Mouse (Mus musculus) layer of hippocampus, adult 18-20 months (tissue): ENCODE results near the gene Agt. TPM values are rescaled to one million over a fixed set of nuclear protein-coding genes. Genes with fewer than 3 reads are reported as not detected.
A peak's percentile ranks its signal among the peaks of the same experiment; 100 is the strongest.

Source experiments
- DNase-seq, 2 experiments: peaks; one replicate each; pipeline ENCODE4 v3.0.0; 2022; ENCODE audit warnings: low spot score in 2 of 2
- long read RNA-seq: library from polyadenylated mRNA; stranded (forward); transcript quantifications from one replicate; pipeline ENCODE4 v2.0.0, GENCODE M21; 2021
- total RNA-seq, 2 experiments: library from RNA; stranded (reverse); gene quantifications; 2 replicates each; pipeline ENCODE4 v1.2.3; 2021

Agt gene
- total RNA-seq = 10 to 100 TPM; 26.0 to 31.4 TPM
- long read RNA-seq, transcript Agt-201 (5 exons, 1,891 nt) = major isoform, 24 of 30 reads
- long read RNA-seq, partial matches to known transcripts = 4 of 30 reads
- long read RNA-seq, other reads (novel, unspliced or antisense) = 2 of 30 reads

DNA sequence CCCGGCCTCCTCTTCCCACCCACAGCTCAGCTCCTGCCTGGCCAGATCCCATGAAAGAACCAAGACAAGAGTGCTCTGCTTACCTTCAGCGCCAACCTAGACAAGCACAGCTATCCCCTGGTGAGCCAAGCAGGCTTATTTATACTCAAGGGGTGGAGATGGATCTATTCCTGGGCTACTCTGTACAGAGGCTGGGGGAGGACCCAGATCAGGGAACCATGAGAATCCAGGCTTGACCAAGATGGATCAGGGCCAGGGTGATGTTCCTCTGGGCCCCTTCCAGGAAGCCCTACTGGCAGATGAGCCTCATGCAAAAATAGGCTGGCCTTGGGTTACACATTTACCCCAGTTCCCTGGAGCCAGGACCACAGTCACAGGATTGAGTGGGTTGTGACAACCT lies at the start of gene Agt:
Gene Agt (minus strand): TSS at position 114 of the 400 bp plus-strand sequence.
- DNase-seq = peak in 1 of 2 experiments; percentile 48

DNA sequence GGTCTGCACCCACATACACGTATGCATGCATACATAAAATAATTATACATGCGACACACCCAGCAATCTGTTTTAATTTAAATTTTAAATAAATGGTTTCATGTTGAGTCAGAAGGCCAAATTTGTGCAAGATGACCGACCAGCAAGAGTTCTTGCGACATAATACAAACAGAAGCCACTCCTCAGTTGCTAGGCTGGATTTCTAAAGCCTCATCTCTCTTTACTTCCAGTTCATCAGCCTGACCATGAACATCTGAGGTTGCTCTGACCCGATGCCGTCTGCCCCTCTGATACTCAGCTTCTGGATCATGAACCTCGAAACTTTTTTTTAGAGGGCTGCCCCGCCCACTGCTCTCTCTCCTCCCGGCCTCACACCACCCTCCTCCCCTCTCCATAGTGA lies 48.7 kb upstream of the Agt start:
- no peak for DNase-seq

DNA sequence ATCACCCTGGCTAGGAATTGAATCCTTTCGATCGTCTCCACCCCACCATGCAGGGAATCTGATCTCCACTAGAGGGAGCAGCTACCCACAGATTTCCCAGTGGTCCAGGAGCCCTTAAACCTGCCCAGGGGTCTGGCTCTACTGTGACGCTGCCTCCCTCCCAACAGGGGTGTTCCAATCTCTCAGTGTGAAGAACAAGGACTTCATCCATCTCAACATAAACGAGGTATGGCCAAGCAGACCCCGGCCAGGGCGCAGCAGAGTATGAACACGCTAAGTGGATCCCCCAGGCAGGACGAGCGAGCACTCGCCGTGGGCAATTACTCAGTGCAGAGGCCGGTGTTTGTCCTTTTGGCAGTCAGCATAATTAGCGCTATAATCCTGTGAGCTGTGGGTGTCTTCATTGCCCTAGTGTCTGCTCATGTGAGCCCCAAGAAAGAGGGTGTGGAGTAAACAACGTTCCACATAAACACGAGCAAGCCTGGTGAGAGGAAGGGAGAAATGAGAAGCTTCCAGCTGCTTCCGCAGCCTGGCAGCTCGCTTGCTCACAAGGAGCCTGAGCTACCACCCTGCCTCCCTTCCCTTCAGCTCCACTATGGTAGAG lies 47.9 kb upstream of the Agt start:
- peak; percentile 80 to 94 for DNase-seq

DNA sequence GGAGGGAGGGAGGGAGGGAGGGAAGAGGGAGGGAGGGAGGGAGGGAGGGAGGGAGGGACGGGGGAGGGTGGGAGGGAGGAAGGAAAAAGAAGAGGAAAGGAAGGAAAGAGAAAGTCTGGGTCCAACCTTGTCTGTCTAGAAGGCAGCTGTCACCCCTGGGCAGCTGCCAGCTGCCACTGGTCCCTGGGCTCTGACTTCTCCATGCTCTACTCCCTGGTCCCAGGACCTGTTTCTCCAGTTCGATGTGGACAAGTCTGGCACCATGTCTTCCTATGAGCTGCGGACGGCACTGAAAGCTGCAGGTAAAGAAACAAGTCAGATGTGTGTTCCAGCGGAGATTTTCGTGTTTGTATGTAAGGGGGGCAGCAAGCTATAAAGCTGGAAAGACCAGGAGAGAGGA lies 44.8 kb upstream of the Agt start:
- no peak for DNase-seq

DNA sequence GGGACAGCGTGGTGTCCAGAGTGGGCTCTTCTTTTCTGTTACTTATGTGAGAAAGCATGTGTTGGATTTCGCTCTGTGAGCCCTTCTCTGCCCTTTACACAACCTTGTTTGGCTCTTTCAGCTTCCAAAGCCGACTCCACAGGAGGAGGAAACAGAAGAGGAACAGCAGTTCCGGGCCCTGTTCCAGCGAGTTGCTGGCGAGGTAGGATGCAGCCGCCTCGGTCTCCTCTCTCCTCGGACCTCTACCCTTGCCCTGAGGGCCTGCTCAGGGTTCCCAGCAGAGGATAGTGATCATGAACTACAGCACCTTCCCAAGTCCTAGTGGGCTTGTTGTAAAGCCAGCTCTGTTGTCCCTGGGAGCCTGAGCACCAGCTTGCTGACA lies 39.5 kb upstream of the Agt start:
- no peak for DNase-seq

DNA sequence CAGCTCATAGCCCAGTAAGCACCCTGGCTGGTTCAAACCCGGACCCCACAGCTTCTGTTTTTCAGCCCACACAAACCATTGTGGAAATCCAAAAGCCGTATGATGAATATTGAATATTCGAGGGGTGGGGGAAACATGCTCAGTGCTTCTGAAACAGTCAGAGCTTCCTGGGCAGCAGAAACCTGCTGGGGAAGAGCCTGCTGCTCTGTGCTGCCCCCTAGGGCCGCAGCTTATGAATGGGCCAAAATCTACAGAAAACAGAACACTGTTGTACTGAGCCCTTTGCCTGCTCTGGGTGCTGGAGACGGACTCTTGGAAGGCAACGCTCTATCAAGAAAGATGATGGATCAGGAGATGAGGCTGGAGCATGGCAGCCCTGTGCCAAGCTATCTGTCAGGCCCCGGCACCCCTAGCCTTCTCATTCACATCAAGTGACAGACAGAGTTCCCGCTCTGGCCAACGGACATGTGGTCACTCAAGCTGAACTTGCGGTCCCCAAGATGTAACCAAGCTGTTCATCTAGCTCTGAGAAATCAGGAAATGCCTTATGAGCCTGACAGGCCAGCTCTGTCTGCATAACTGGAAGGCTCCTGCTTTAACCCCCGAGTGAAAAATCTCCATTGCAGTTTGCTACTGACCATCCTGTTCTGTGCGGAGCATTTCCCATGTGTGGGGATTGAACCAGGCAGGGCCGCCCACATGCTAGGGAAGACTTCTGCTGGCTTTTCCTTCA lies 38.9 kb upstream of the Agt start:
- peak; percentile 37 to 58 for DNase-seq

DNA sequence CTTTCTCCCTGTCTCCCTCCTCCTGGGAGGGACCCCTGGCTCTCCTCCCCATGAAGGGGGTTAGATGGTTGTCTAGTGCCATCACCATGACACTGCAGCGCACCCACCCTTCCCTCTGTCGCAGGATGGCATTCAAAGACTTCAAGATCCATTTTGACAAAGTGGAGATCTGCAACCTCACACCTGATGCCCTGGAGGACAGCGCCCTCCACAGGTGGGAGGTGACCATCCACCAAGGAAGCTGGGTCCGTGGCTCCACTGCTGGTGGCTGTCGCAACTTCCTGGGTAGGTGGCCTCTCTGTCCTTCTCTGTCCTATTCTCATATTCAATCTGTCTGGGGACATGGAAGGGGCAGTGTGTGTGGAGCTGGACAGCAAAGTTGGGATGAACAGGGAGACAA lies 34.6 kb upstream of the Agt start:
- DNase-seq = no peak

DNA sequence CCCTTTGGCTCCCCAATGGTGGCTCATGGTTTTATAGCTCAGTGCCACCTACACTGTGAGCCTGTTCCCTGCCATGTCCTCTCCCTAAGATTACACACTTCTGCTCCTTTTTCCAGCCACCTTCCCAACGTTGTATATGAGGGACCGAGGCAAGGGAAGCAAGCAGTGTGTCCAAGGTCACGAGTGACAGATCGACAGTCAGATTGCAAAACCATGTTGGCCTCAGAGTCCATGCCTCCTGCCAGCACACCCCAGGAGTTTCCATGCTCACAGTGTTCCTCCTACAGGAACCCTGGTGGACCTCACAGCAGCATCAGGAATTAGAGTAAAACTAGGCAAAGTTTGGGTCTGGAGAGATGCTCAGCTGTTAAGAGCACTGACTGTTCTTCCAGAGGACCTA lies 19.9 kb upstream of the Agt start:
- DNase-seq = no peak

DNA sequence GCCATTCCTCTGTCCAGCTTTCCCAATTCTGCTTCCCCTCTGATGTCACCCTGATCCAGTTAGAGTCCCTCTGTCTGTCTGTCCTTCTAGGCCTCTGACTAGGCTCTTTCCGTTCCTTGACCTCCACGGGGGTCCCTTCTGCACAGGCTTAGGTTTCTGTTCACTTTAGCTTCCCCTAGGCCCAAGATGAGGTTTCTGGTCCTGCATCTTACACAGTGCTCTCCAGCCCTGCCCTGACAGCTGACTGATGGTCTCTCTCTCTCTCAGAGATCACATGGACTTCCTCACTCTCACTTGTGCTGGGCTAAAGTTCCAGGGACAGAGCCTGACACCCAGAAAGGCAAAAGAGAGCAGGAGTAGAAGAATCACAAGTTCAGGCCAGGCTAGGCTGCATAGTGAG lies 17.1 kb upstream of the Agt start:
- DNase-seq = no peak

DNA sequence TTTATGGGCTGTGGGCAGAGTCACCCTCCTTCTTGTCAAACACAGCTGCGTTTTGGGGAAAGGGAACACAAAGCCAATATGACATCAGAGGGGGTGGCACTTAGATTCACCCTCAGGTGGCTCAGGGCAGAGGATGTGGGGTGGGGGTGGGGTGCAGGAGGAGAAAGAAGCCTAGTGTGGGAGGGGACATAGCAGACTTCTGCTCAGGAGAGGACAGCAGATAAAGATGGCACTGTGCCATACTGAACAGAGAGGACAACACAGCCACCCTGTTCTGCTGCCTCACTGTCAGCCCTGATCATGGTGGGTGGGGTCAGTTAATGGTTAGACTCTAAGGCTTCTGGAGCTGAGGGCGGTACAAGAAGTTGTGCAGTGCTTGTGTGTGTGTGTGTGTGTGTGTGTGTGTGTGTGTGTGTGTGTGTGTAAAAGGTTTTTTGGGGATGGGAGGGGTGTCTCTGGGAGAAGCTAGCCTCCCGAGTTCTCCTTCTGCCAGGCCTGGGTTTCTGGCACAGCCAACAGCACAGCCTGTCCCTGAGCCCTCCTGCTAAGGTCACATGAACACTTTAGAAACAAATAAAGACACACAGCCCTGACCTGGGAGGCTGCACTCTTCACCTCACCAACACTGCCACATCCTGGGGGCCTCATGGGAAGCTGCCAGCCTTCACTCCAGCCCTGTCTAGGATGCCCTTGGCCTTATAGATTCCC lies 16.4 kb upstream of the Agt start:
- peak in 1 of 2 experiments; percentile 34 for DNase-seq

DNA sequence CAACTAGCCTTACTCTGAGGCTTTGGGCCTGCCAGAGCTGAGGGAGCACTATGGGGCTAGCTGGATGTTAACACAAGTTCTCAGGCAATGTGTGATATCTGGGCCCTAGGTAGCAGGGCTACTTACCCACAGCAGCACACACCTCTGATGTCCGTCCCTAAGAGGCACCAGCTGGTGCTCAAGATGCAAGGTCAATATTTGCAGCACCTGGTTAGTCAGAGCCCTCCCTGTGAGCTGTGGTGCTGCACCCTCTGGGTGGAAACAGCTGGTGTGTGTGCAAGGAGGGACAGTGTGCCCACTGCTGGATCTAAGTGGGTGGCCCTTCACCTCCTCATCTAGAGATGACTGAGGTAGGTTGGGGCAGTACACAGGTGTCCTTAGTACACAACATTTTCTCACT lies 7.2 kb upstream of the Agt start:
- no peak for DNase-seq

DNA sequence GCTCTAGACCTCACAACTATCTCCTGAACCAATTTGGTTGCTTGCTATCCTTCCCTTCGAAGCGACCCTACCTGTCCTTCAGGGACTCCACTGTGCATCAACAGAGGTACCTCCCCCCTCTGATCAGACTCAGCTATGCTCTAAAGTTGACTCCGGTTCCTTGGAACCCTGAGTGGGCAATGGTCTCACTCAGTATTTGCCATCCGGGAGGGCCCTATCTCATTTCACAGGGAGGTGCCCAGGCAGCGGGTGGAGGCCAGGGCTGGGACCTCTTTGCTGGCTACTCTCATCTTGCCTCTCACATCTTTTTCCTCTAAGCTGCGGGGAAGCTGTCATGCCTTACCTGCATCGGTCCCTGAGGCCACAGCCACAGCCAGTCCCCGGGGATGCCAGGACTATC lies 6.3 kb upstream of the Agt start, which contains the start of gene Capn9:
Gene Capn9 (plus strand): TSS at position 301 of the 400 bp plus-strand sequence.
- no peak for DNase-seq

DNA sequence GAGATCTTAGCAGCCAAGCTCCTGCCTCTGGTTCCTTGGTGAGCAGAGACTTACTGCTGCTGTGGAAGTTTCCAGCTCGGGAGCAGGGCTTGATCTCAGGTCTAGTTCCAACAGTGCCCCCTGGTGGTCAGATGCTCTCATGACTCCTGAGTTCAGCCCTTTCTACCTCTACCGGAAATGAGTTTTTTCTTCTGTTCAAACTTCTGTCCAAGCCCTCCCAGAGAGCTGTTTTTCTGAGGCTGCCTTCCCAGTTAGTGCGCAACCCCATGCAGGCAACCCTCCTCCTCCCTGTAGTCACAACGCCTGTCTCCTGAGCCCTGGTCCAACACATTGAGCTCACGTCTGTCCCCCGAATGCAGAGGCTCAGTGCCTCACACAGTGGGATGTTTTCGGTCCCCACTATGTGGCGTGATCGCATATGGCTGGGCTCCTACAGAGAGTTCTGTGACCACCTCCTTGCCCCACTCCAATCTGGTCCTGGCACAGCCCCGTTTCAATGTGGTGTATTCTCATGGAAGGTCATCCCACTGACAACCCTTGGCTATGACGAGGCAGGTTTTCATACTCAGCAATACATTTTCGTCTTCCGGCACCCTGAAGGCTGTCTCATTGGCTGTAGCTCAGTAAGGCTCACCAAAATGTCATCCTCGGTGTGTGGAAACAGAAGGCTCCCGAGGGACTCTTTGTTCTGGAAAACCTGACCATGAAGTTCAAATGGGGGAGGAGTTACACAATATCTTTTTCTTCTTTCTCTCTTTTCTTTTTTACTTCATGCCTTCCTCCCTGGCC lies 4.2 kb upstream of the Agt start:
- peak; percentile 84 to 97 for DNase-seq

DNA sequence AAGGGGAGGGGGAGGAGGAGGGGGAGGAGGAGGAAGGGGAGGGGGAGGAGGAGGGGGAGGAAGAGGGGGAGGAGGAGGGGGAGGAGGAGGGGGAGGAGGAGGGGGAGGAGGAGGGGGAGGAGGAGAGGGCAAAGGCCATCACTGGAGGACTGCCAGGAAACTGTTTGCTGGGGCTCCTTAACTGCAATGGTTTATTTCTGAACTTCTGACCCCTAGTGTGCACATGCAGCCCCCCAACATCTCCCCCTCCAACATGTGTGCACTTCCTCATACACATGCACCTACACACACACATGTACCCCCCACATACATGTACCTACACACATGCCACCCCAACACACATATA lies 2.9 kb upstream of the Agt start:
- no peak for DNase-seq

DNA sequence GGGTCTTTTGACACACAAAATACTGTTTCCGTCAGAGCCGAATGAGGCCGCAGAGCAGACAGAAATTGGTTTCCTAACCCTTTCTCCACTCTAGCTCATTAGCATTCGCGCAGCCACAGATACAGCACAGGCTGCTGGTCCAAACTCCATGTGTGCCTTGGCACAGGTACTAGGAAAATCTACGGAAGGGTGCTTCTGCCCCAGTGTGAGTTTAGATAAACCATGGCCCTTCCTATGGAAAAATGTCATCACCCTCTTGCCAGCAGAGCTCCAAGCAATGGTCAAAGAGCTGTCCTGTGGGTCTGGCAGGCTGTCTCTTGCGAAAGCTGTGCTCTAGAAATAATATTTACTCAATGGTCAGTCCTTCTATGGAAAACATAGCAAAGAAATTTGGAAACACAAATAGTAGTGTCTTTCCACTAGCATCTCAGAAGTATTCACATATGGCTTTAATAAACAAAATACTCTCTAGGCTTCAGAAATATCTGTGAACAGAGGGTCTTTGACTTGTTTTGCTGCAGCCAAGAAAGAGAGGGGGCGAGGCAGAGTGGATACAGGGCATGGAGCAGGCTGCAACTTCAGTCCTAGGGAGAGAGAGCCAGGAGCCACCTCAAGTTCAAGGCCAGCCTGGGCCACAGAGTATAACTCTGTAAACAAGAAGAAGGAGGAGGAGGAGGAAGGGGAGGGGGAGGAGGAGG lies 2.4 kb upstream of the Agt start:
- DNase-seq = no peak

DNA sequence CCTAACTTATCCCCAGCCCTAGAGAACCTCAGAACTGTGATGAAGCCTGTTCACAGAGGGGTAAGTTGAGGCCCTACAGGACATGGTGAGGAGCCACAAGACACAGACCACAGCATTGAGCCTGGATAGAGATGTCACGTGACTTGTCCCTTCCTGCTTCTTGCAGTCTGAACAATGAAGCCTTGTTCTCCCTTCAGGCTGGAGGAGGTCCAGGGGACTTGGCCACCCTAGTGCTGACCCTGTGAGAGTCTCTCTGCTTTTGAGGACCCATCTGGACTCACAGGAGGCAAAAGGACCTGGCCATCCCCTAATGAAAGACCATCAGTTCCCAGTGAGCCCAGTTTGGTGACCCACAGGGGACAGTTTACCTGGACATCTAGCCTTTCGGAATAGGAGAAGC lies 406 bp downstream of the Agt start:
- DNase-seq = peak in 1 of 2 experiments; percentile 69

DNA sequence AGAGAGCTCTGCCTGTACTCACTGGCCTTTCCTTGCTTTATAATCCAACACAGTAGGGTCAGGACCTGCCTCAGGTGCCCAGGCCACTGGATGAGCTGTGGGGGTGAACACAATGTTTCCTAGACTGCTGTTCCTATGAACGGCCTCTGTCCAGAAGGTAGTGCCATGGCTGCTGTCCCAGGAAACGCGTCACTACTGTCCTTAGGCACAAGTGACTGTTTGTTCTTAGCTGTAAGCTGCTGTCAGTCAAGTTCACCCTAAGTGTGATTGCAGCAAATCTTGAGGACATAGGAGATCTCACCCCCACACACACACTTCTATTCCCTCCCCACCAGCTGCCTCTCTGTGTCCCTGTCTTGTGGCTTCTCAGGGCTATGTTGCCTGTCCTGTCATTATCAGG lies 1.9 kb downstream of the Agt start:
- no peak for DNase-seq

DNA sequence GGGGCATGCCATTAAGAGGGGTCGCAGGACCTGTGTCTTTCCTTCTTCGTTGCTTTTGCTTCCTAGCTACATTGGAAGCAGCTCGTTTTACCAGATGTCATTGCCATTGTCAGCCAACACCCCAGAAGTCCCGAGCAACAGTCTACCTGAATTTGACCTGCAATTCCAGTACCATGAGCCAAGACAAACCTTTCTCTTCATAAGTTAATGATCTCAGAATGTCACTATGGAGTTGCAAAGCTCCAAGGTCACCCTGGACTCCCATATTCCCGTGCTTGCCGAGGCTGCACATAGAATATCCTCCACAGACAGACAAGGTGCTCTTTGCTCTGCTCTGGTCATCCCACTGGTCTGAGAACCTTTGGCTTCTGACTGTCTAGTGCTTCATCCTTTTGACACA lies 2.4 kb downstream of the Agt start:
- no peak for DNase-seq

DNA sequence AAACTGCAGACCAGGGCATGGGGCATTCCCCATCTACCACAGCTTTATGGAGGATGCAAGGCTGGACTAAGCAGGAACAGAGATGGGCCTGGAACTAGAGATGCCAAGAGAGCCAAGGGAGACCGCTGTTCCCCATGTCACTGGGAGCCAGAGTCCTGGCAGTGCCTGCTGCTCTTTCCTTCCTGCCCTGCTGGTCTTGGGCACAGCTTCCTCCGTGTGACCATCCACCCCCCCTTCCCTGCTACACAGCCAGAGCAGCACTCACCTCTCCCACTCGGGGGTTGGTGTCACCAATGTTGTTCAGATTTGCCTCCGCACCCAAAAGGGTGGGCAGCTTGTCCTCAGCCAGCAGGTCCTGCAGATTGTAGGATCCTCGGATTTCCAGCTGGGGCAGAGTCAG lies 12.0 kb downstream of the Agt start:
- DNase-seq = no peak

DNA sequence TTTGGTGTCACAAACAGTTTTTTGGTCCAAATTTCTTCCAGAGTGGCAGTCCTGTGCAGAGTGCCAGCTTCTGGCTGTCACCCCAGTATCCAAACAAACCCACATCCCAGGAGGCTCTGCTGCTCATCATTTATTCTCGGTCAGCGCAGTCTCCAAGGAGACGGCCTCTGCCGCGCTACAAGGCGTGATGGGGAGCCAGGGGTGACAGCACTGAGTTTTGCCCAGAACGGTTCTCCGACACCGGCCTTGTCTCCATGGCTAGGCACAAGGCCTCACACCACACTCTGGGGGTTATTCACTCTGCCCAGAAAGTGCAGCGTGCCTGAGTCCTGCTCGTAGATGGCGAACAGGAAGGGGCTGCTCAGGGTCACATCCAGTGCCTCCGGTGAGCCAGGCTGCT lies 12.8 kb downstream of the Agt start:
- DNase-seq = peak; percentile 68 to 77

DNA sequence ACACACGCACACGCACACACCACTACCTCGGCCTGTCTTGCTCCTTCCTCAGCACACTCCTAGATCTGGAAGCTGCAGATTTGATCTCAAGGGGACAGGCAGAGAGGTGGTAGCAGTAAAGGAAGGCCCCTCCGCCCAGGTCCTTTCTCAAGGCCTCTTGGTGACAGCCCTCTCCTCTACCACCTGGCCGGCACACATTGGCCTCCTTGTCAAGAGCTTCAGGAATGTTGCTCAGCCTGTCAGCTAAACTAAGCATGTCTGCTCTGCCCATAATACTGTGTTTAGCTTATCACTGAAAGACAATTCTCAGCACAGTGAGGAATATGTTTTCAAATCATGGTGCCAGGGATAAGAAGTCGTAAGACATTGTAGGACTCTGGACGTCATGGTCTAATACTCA lies 13.3 kb downstream of the Agt start:
- DNase-seq = no peak
